Mouse (Mus musculus) intestine, embryonic 14.5 days (tissue): ENCODE results near the gene Apopt1. TPM values are rescaled to one million over a fixed set of nuclear protein-coding genes. Genes with fewer than 3 reads are reported as not detected.

Source experiments
- polyA plus RNA-seq: library from polyadenylated mRNA; unstranded; fragments of >200 nt; fragmentation: Nextera tagmentation; extraction: Ambion mirVana; gene quantifications from 2 replicates; pipeline ENCODE4 v1.2.1, GENCODE M21; 2014

Gene Apopt1
- polyA plus RNA-seq, 1 experiment from 2014 or later, result 58.2 TPM

Other genes with a start within 250 kb of the Apopt1 start
- 27.5 and 33.8 TPM in 2 replicates for gene Gm266, start 227.4 kb upstream of the Apopt1 start, polyA plus RNA-seq
- gene Eif5, start 175.2 kb upstream of the Apopt1 start, polyA plus RNA-seq, result 505 and 521 TPM in 2 replicates
- 49.4 and 49.6 TPM in 2 replicates for gene Mark3, start 138.7 kb upstream of the Apopt1 start, polyA plus RNA-seq
- 787 and 806 TPM in 2 replicates for gene Ckb, start 40.9 kb upstream of the Apopt1 start, polyA plus RNA-seq
- 9.9 and 13.1 TPM in 2 replicates for gene Trmt61a, start 35.2 kb upstream of the Apopt1 start, polyA plus RNA-seq
- gene Bag5, start within 50 bp of the Apopt1 start, polyA plus RNA-seq, result 52.4 and 54.6 TPM in 2 replicates
- 109 and 121 TPM in 2 replicates for gene Klc1, start 45.6 kb downstream of the Apopt1 start, polyA plus RNA-seq
- 14.6 and 16.3 TPM in 2 replicates for gene Xrcc3, start 100.6 kb downstream of the Apopt1 start, polyA plus RNA-seq
- gene Zfyve21, start 100.9 kb downstream of the Apopt1 start, polyA plus RNA-seq, result 160 and 164 TPM in 2 replicates
- gene Ppp1r13b, start 194.8 kb downstream of the Apopt1 start, polyA plus RNA-seq, result 22.3 and 29.1 TPM in 2 replicates